Mouse (Mus musculus): ENCODE results near the gene Adgrb3. TPM values are rescaled to one million over a fixed set of nuclear protein-coding genes. Genes with fewer than 3 reads are reported as not detected.
"Not testable (repeated sequence)": the region's sequence is repeated elsewhere in the genome, so short reads cannot be mapped to it uniquely, and the experiment has no call there.

Adgrb3 gene
- polyA plus RNA-seq, 1 experiment: not detected

- no peak overlapping the region for H3K4me3 ChIP-seq (replicated peaks)
- no peaks in the 10 kb centered on the region for H3K9me3 ChIP-seq (ENCODE audit: control insufficient read depth, low read length)
- TF ChIP-seq GATA1 (IDR thresholded peaks at IDR 0.05; ENCODE audit: low read length): no peak
- TF ChIP-seq TAL1 (IDR thresholded peaks at IDR 0.05; ENCODE audit: low read length): no peak
- H3K36me3 ChIP-seq (ENCODE audit: control insufficient read depth): no peaks in the 10 kb centered on the region
- H3K4me1 ChIP-seq (ENCODE audit: control insufficient read depth): no peaks in the 10 kb centered on the region
- no peaks in the 10 kb centered on the region for H3K27me3 ChIP-seq (ENCODE audit: control insufficient read depth)
Measured at GRCm38 (mm10) chr1:25504313-25504712, 325.2 kb downstream of the Adgrb3 start.

GRCm38 (mm10) chr1:25503524-25503923 lies 326.0 kb downstream of the Adgrb3 start:
- H3K4me3 ChIP-seq (replicated peaks): no peak overlapping the region
- H3K36me3 ChIP-seq (ENCODE audit: control insufficient read depth): no peaks in the 10 kb centered on the region
- TF ChIP-seq TAL1 (IDR thresholded peaks at IDR 0.05; ENCODE audit: low read length): no peak
- TF ChIP-seq GATA1 (IDR thresholded peaks at IDR 0.05; ENCODE audit: low read length): no peak
- no peaks in the 10 kb centered on the region for H3K9me3 ChIP-seq (ENCODE audit: control insufficient read depth, low read length)
- no peaks in the 10 kb centered on the region for H3K27me3 ChIP-seq (ENCODE audit: control insufficient read depth)
- no peaks in the 10 kb centered on the region for H3K4me1 ChIP-seq (ENCODE audit: control insufficient read depth)

- no peaks in the 10 kb centered on the region for H3K9me3 ChIP-seq (ENCODE audit: control insufficient read depth, low read length)
- H3K36me3 ChIP-seq (ENCODE audit: control insufficient read depth): no peaks in the 10 kb centered on the region
- H3K4me1 ChIP-seq (ENCODE audit: control insufficient read depth): no peaks in the 10 kb centered on the region
- TF ChIP-seq GATA1 (IDR thresholded peaks at IDR 0.05; ENCODE audit: low read length) (no peak), TAL1 (IDR thresholded peaks at IDR 0.05; ENCODE audit: low read length) (no peak)
- H3K4me3 ChIP-seq (replicated peaks): no peak overlapping the region
- no peaks in the 10 kb centered on the region for H3K27me3 ChIP-seq (ENCODE audit: control insufficient read depth)
Measured at GRCm38 (mm10) chr1:25495202-25495914, 334.1 kb downstream of the Adgrb3 start.

- TF ChIP-seq GATA1 (IDR thresholded peaks at IDR 0.05; ENCODE audit: low read length) (no peak), TAL1 (IDR thresholded peaks at IDR 0.05; ENCODE audit: low read length) (no peak)
- Histone ChIP-seq H3K27me3 (ENCODE audit: control insufficient read depth) (no peaks in the 10 kb centered on the region), H3K4me3 (replicated peaks) (no peak overlapping the region), H3K4me1 (ENCODE audit: control insufficient read depth) (no peaks in the 10 kb centered on the region), H3K9me3 (ENCODE audit: control insufficient read depth, low read length) (no peaks in the 10 kb centered on the region), H3K36me3 (ENCODE audit: control insufficient read depth) (no peaks in the 10 kb centered on the region)
Measured at GRCm38 (mm10) chr1:25491503-25491902, 338.0 kb downstream of the Adgrb3 start.

- Histone ChIP-seq H3K27me3 (ENCODE audit: control insufficient read depth) (no peaks in the 10 kb centered on the region), H3K9me3 (ENCODE audit: control insufficient read depth, low read length) (no peaks in the 10 kb centered on the region), H3K4me1 (ENCODE audit: control insufficient read depth) (no peaks in the 10 kb centered on the region), H3K36me3 (ENCODE audit: control insufficient read depth) (no peaks in the 10 kb centered on the region), H3K4me3 (replicated peaks) (no peak overlapping the region)
- no peak for TF ChIP-seq TAL1 (IDR thresholded peaks at IDR 0.05; ENCODE audit: low read length)
Measured at GRCm38 (mm10) chr1:25490174-25490573, 339.3 kb downstream of the Adgrb3 start.

GRCm38 (mm10) chr1:25475699-25476098 lies 353.8 kb downstream of the Adgrb3 start:
- H3K27me3 ChIP-seq (ENCODE audit: control insufficient read depth): no peaks in the 10 kb centered on the region
- TF ChIP-seq TAL1 (IDR thresholded peaks at IDR 0.05; ENCODE audit: low read length): no peak
- no peak for TF ChIP-seq GATA1 (IDR thresholded peaks at IDR 0.05; ENCODE audit: low read length)
- H3K4me1 ChIP-seq (ENCODE audit: control insufficient read depth): no peaks in the 10 kb centered on the region
- H3K36me3 ChIP-seq (ENCODE audit: control insufficient read depth): no peaks in the 10 kb centered on the region
- H3K9me3 ChIP-seq (ENCODE audit: control insufficient read depth, low read length): peaks cover 3% of the 10 kb centered on the region; the same call in 1 of the 2 replicates
- no peak overlapping the region for H3K4me3 ChIP-seq (replicated peaks)

GRCm38 (mm10) chr1:25474469-25474868 lies 355.0 kb downstream of the Adgrb3 start:
- Histone ChIP-seq H3K4me1 (ENCODE audit: control insufficient read depth) (no peaks in the 10 kb centered on the region), H3K4me3 (replicated peaks) (no peak overlapping the region), H3K27me3 (ENCODE audit: control insufficient read depth) (no peaks in the 10 kb centered on the region), H3K36me3 (ENCODE audit: control insufficient read depth) (no peaks in the 10 kb centered on the region), H3K9me3 (ENCODE audit: control insufficient read depth, low read length) (peaks cover 3% of the 10 kb centered on the region; the same call in 1 of the 2 replicates)
- no peak for TF ChIP-seq GATA1 (IDR thresholded peaks at IDR 0.05; ENCODE audit: low read length)
- no peak for TF ChIP-seq TAL1 (IDR thresholded peaks at IDR 0.05; ENCODE audit: low read length)

GRCm38 (mm10) chr1:25471612-25472011 lies 357.9 kb downstream of the Adgrb3 start:
- H3K9me3 ChIP-seq (ENCODE audit: control insufficient read depth, low read length): not testable (repeated sequence)

GRCm38 (mm10) chr1:25462612-25463011 lies 366.9 kb downstream of the Adgrb3 start:
- Histone ChIP-seq H3K36me3 (ENCODE audit: control insufficient read depth) (no peaks in the 10 kb centered on the region), H3K4me1 (ENCODE audit: control insufficient read depth) (no peaks in the 10 kb centered on the region), H3K9me3 (ENCODE audit: control insufficient read depth, low read length) (0 out of 2 replicates have a peak, but pooled peaks cover 2% of the 10 kb centered on the region), H3K27me3 (ENCODE audit: control insufficient read depth) (no peaks in the 10 kb centered on the region), H3K4me3 (replicated peaks) (no peak overlapping the region)
- TF ChIP-seq TAL1 (IDR thresholded peaks at IDR 0.05; ENCODE audit: low read length) (no peak), GATA1 (IDR thresholded peaks at IDR 0.05; ENCODE audit: low read length) (no peak)

More at GRCm38 (mm10) chr1:25471612-25472011, 357.9 kb downstream of the Adgrb3 start:
- not testable (repeated sequence) for H3K36me3 ChIP-seq (ENCODE audit: control insufficient read depth); H3K4me1 ChIP-seq (ENCODE audit: control insufficient read depth); H3K4me3 ChIP-seq (replicated peaks); H3K27me3 ChIP-seq (ENCODE audit: control insufficient read depth)

GRCm38 (mm10) chr1:25435506-25435905 lies 394.0 kb downstream of the Adgrb3 start:
- no peaks in the 10 kb centered on the region for H3K4me1 ChIP-seq (ENCODE audit: control insufficient read depth)
- TF ChIP-seq TAL1 (IDR thresholded peaks at IDR 0.05; ENCODE audit: low read length): no peak
- TF ChIP-seq GATA1 (IDR thresholded peaks at IDR 0.05; ENCODE audit: low read length): no peak
- no peaks in the 10 kb centered on the region for H3K27me3 ChIP-seq (ENCODE audit: control insufficient read depth)
- H3K9me3 ChIP-seq (ENCODE audit: control insufficient read depth, low read length): no peaks in the 10 kb centered on the region
- no peak overlapping the region for H3K4me3 ChIP-seq (replicated peaks)
- no peaks in the 10 kb centered on the region for H3K36me3 ChIP-seq (ENCODE audit: control insufficient read depth)

All from erythroblast, embryonic 14.5 days (primary cell).